Mouse (Mus musculus) thymus, adult 2 months (tissue): ENCODE measurements around the gene Pigo. TPM values are rescaled to one million over a fixed set of nuclear protein-coding genes. Genes with fewer than 3 reads are reported as not detected.

Experiments
- DNase-seq: peaks from one replicate; pipeline ENCODE4 v3.0.0; 2021
- H3K27ac ChIP-seq: fragments of 200-500 bp; 2 replicates; pipeline ENCODE4 v1.5.1; 2012; ENCODE audit warnings: low read length, control low read depth; ENCODE audit not compliant: control insufficient read depth, insufficient read depth
- H3K27me3 ChIP-seq: fragments of 200-500 bp; 2 replicates; pipeline ENCODE4 v1.6.1; 2012; ENCODE audit warnings: mild to moderate bottlenecking, low read length, moderate library complexity, mixed read lengths; ENCODE audit not compliant: control insufficient read depth, insufficient read depth
- H3K36me3 ChIP-seq: fragments of 200-500 bp; 2 replicates; pipeline ENCODE4 v1.6.1; 2012; ENCODE audit warnings: mild to moderate bottlenecking, low read length, moderate library complexity; ENCODE audit not compliant: control insufficient read depth, insufficient read depth
- H3K4me1 ChIP-seq: fragments of 200-500 bp; replicated peaks from 2 replicates; pipeline ENCODE4 v1.6.1; 2012; ENCODE audit warnings: low read length; ENCODE audit not compliant: control insufficient read depth, insufficient read depth
- H3K4me3 ChIP-seq: fragments of 200-500 bp; 2 replicates; pipeline ENCODE4 v1.5.1; 2012; ENCODE audit warnings: mild to moderate bottlenecking, low read length, control low read depth, moderate library complexity; ENCODE audit not compliant: control insufficient read depth, insufficient read depth
- CTCF ChIP-seq: fragments of 200-500 bp; IDR thresholded peaks from 2 replicates; pipeline ENCODE4 v1.5.1; 2012; ENCODE audit warnings: mild to moderate bottlenecking, control low read depth, low read length, moderate library complexity, borderline replicate concordance; ENCODE audit not compliant: control insufficient read depth, poor library complexity, insufficient read depth; ENCODE audit errors: extremely low read depth
- POLR2A ChIP-seq: fragments of 200-500 bp; IDR thresholded peaks from 2 replicates; pipeline ENCODE4 v1.6.1; 2012; ENCODE audit warnings: mild to moderate bottlenecking, low read length, control low read depth, moderate library complexity; ENCODE audit not compliant: control insufficient read depth, poor library complexity, insufficient read depth; ENCODE audit errors: extremely low read depth
- WGBS: fragments of 180-500 bp; shearing (Covaris S2); methylation state at CpG from one replicate; pipeline ENCODE4 v1.1.7; 2018; 5-methylcytosine and 5-hydroxymethylcytosine counted together
- polyA plus RNA-seq: library from polyadenylated mRNA; depleted of rRNA; stranded (reverse); fragments of >200 nt; gene quantifications from 2 replicates; pipeline ENCODE4 v1.2.3, GENCODE M21; 2012; rRNA removed

Gene Pigo
- polyA plus RNA-seq, 1 experiment: 47.4 TPM

DNA sequence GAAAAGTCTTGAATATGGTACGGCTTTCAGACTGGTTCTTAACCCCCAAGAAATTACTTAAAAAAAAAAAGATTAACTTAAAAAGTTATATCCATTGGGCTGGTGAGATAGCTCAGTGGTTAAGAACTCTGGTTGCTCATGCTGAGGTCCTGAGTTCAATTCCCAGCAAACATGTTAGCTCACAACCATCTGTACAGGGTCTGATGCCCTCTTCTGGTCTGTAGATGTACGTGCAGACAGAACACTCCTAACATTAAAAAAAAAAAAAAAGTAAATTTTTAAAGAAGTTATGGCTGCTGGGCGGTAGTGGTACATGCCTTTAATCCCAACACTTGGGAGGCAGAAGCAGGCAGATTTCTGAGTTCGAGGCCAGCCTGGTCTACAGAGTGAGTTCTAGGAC, 47.6 kb downstream of the Pigo start:
- peaks cover 31% of the 10 kb centered on the region for H3K36me3 ChIP-seq
- TF ChIP-seq POLR2A (no peak), CTCF (no peak)
- no peak overlapping the region for H3K27ac ChIP-seq
- WGBS: 93% methylated on average over 4 of the region's 4 CpGs
- no peaks in the 10 kb centered on the region for H3K27me3 ChIP-seq
- H3K4me1 ChIP-seq: no peaks in the 10 kb centered on the region
- no peak for DNase-seq
- H3K4me3 ChIP-seq: no peak overlapping the region

DNA sequence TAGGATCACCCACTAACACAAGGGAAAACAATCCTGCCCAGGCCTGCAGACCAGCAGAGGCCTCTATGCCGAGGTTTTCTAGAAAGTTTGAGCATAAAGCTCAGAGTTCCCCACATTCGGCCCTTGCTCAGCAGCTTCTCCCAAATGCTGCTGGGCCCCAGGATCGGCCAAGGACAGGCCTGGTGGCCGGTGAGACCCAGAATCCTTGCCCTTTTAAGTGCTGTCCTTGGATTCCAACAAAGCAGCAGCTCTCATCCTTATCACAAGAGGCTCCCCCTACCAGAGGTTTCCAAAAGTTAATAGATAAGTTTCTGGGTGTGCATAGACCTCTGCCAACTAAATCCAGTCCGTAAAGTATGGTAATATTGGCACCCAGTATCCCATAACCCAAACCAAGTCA, 51.8 kb downstream of the Pigo start:
- WGBS: 94% methylated on average over 5 of the region's 5 CpGs
- no peaks in the 10 kb centered on the region for H3K27me3 ChIP-seq

DNA sequence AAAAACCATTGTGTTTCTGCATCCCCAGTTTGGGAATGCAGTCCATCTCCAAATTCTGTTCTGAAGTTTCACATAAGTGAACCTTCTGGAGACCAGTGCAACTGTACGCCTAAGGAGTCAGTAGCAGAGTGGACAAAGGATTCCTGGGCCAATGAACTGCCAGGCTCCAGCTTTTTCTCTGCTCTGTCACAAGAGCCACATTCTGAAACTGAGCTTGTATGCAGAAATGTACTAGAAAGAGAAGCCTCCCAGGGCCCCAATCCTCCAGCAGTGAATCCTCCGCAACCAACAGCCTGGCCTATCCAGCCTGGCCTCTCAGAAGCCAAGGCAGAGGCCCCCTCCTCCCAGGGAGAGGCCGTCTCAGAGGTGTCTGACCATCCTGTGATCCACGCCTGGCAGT, 52.7 kb downstream of the Pigo start:
- no peaks in the 10 kb centered on the region for H3K36me3 ChIP-seq
- H3K4me1 ChIP-seq: no peaks in the 10 kb centered on the region
- 96% methylated on average over 4 of the region's 4 CpGs for WGBS
- TF ChIP-seq CTCF (no peak), POLR2A (no peak)
- H3K4me3 ChIP-seq: no peak overlapping the region
- H3K27me3 ChIP-seq: no peaks in the 10 kb centered on the region
- DNase-seq: no peak
- H3K27ac ChIP-seq: no peak overlapping the region

More for the DNA sequence above, 51.8 kb downstream of the Pigo start:
- H3K4me3 ChIP-seq: no peak overlapping the region
- peaks cover 3% of the 10 kb centered on the region; the same call in 1 of the 2 replicates for H3K36me3 ChIP-seq
- no peak overlapping the region for H3K27ac ChIP-seq
- no peak for TF ChIP-seq CTCF
- TF ChIP-seq POLR2A: no peak
- no peak for DNase-seq
- H3K4me1 ChIP-seq: no peaks in the 10 kb centered on the region

- Histone ChIP-seq H3K27me3 (no peaks in the 10 kb centered on the region), H3K27ac (no peak within 1 kb of the TSS)
- 95% methylated on average over 4 of the region's 4 CpGs for WGBS
These were observed 56.3 kb downstream of the Pigo start, which contains the start of gene 1700022I11Rik for GRCm38 (mm10) chr4:42969304-42969703. 1700022I11Rik (plus strand) TSS chr4:42969604.

More at GRCm38 (mm10) chr4:42969304-42969703, 56.3 kb downstream of the Pigo start, which contains the start of gene 1700022I11Rik:
- Histone ChIP-seq H3K4me3 (no peak within 1 kb of the TSS), H3K4me1 (no peaks in the 10 kb centered on the region; the same call in 1 of the 2 replicates), H3K36me3 (no peaks in the 10 kb centered on the region)
- DNase-seq: no peak
- TF ChIP-seq CTCF (no peak), POLR2A (no peak)

Other genes starting within 250 kb of the Pigo start
- 0.04 TPM in 1 of 2 replicates, not detected in the other for gene Fam205a1, start 171.9 kb downstream of the Pigo start, polyA plus RNA-seq
- not detected in 2 replicates for gene Gm12394, start 169.0 kb downstream of the Pigo start, polyA plus RNA-seq
- not detected in 2 replicates for gene Fam205c, start 151.6 kb downstream of the Pigo start, polyA plus RNA-seq
- 1.5 and 2.3 TPM in 2 replicates for gene Phf24, start 109.2 kb downstream of the Pigo start, polyA plus RNA-seq
- gene Dnajb5, start 76.0 kb downstream of the Pigo start, polyA plus RNA-seq: 9.1 and 12.6 TPM in 2 replicates
- gene 1700022I11Rik, start 56.2 kb downstream of the Pigo start, polyA plus RNA-seq: not detected in 2 replicates
- gene Vcp, start 25.3 kb downstream of the Pigo start, polyA plus RNA-seq: 126 and 169 TPM in 2 replicates
- 50.0 and 59.1 TPM in 2 replicates for gene Fancg, start 15.3 kb downstream of the Pigo start, polyA plus RNA-seq
- gene Stoml2, start 5.9 kb upstream of the Pigo start, polyA plus RNA-seq: 71.2 and 78.5 TPM in 2 replicates
- 8.3 and 9.8 TPM in 2 replicates for gene Fam214b, start 20.4 kb upstream of the Pigo start, polyA plus RNA-seq
- gene Unc13b, start 33.1 kb upstream of the Pigo start, polyA plus RNA-seq: 1.7 and 2.7 TPM in 2 replicates
- 0.10 and 0.36 TPM in 2 replicates for gene Atp8b5, start 241.3 kb upstream of the Pigo start, polyA plus RNA-seq